Mouse (Mus musculus) liver (tissue): ENCODE measurements around the gene Csf2.
"Not testable (repeated sequence)": the region's sequence is repeated elsewhere in the genome, so short reads cannot be mapped to it uniquely, and the experiment has no call there.

Experiments
- DNase-seq: peaks from one replicate; pipeline ENCODE4 v3.0.0-alpha.2; 2020; ENCODE audit warnings: mixed read lengths

Csf2 gene

DNA sequence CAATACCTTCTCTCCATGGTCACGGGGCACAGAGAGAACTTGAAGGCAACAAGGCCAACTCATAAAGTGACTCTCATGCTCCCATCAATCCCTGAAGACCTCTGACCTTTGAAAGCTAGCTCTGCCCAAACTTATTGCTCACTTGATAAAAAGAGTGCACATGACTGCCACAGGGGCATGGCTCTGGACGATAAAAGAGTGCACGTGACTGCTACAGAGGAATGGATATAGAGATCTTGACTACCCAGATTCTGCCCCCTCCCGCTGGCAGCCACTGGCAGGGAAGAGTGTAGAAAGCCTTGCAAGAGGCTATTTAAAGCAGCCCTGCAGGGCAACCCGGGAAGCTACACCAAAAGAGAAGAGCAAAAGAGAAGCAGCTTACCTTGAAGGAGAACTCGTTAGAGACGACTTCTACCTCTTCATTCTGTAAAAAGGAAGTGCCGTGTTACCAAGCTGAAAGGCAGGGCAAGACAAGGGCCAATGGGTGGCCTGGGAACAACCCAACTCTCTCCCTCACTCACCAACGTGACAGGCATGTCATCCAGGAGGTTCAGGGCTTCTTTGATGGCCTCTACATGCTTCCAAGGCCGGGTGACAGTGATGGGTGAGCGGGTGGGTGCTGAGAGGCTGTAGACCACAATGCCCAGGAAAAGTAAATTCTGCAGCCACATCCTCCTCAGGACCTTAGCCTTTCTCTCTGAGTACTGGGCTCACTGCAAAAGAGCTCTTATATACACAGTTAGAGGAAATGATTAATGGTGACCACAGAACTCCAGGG is at the start of gene Csf2:
Gene Csf2, minus strand, starts transcription at position 728 of the 778 bp plus-strand sequence.
- peak; percentile 24 for DNase-seq

DNA sequence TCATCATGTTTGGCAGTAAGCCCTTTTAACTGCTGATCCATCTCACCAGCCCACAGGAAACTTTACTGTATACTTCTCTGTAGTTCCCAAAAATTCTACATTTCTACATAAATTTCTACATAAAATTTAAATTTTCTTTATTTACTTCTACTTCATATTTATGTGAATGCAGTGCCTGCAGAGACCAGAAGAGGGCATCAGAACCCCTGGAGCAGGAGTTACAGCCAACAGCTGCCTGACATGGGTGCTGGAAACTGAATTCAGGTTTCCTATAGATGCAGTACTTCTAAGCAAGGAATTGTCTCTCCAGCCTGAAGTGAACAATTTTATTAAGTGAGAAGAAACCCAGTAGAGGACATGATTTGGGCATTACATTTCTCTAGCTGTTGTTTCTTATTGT is 49.3 kb upstream of the Csf2 start:
- DNase-seq = no peak

DNA sequence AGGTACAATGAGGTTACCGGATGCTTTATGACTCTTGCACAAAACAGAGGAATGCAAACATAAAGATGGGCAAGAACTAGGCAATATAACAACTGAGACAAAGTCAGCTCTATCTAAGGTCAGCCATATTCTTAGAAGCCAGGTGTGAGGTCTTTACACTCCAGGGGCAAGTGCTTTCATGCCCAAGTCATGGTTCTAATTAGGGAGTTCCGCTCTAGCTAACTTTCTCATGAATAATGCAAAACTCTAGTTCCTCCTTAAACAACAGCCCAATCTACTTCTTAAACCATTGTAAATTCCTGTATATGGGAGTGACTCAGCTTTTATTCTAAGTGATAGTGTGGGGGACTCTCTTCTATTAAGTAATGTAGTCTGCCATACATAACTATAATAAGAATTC is 48.0 kb upstream of the Csf2 start:
- DNase-seq = not testable (repeated sequence)

DNA sequence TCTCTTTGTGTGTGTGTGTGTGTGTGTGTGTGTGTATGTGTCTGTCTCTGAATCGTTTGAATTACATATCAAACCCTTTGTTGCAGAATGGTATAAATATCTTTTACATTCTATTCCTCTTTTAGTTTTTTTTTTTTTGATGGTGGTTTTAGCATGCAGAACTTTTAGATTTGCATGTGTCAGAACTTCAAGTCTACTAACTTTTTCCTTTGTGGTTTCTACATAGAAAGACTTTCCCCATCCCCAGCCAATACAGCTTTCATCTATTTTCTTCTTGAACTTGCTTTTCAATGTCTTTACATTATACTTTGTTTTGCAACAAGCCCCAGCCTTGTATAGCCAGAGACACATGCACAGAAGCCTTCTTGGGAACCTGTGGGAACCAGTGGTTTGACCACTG is 47.3 kb upstream of the Csf2 start:
- no peak for DNase-seq

DNA sequence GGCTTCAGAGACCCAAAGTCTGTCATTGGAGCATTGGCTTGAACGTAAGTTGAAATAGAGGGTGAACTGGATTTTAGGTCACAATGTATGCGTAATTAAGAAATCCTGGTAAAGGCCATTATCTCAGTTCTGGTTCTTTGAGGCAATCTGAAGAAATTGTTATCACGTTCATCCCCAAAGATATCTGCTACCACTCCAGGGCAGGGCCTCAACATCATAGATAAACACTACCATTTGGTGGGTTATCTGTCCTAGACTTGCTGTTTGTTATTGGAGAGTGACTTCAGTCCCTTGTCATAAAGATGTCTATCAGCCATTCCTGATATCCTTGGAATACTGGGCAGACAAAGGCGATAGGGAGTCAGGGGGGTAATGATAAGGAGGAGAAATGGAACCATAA is 46.5 kb upstream of the Csf2 start:
- DNase-seq = no peak

DNA sequence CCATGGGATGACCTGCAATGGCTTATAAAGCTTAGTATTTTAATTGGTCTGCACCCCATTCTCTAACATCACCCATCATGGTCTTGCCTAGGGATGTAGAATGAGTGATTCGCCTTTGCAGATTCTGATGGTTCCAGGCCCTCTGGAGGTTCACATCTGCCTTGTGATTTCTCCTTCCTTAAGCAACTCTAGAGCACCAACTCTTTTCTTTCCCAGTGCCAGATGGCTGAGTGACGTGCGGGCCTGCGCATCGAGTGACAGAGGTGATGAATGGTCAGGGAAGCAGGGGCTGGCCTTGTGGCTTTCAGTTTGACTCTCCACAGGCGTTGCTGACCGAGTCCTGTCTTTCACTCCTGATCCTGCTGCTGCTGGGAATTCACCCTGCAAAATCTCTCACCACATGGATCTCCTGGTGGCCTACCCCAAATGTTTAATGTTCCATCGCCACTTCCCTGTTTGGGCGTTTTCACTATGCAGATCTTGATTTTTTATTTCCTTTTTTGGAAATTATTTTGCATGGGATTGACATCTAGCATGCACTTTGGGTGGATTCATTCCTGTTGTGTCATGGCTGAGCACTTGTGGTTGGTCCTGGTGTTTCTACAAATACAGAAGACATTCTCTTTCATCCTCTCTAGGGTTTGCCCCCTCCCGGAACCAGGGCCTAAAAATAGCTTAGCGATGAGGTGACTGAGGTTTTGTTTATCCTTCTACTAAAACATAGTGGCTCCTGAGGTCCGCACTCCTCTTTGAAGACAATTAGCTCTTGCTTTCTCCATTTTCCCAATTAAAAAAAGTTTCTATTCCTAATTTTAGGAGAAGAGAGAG is 44.7 kb upstream of the Csf2 start:
- no peak for DNase-seq

DNA sequence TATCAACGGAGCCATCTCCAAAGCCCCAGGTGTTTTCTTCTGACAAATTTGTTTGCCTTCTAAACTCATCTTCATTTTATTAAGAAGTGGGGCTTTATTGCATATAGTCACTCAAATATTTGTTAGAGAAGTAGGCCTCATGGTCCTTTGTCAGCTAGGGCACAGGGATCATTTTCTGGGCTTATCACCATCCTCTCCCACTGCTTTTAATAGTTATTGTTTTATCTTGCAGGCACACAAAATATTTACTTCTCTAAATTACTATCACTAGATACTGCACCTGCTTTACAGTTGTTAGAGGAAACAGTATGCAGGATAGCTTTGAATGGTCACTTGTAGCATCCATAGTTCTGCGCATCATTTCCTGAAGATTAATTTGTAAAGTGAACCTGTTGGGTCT is 42.7 kb upstream of the Csf2 start:
- DNase-seq = no peak

DNA sequence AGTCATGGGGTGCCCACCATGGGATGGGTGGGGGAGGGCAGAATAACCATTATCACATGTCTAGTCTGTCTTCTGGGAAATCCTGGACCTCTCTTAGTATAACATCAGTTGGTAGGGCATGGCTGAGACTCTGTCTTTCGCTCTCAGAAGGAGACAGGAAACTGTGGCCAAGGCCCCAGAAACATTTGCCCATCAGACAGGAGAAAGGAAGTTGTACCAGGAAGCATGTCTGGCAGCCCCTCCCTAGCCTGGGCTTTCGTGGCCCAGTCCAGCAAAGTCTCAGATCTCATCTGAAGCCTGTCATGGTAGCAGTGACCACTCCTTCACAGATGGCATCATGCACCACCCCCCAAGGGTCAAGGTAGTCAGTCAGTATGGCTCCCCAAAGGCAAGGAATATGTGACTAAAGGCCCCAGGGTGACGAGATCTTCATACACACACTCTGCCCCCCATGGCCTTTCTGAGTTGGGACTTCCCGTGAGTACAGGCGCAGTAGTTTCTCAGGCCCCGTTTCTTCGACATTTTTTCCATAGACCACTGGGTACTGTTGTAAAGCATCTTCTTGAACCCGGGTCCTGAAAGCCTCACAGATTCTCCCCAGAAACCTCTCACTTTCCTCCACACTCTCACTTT is 38.5 kb upstream of the Csf2 start:
- DNase-seq = no peak

DNA sequence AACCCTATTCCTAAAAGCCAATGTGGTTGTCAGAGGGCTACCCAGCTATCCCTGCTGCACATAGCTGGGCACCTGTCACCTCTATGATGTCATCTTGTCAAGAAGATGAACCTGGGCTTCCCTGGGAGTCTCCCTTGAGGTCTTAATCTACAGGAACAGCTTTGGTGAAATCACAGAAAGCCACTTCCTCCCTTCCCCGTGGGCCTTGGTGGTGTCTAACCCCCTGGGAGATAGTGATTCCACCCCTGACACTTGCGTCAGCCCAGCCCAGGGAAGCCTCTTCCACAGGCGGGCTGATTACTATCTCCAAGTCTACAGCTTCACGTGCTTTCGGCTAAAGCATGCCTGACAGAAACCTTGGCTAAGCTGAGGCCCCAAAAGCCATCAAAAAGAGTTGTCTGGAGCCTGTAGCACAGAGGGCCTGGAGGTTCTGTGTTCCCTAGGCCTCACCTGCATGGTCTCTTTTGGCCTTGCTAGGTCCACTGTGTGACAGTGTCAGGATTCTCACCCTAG is 22.0 kb upstream of the Csf2 start:
- no peak for DNase-seq

DNA sequence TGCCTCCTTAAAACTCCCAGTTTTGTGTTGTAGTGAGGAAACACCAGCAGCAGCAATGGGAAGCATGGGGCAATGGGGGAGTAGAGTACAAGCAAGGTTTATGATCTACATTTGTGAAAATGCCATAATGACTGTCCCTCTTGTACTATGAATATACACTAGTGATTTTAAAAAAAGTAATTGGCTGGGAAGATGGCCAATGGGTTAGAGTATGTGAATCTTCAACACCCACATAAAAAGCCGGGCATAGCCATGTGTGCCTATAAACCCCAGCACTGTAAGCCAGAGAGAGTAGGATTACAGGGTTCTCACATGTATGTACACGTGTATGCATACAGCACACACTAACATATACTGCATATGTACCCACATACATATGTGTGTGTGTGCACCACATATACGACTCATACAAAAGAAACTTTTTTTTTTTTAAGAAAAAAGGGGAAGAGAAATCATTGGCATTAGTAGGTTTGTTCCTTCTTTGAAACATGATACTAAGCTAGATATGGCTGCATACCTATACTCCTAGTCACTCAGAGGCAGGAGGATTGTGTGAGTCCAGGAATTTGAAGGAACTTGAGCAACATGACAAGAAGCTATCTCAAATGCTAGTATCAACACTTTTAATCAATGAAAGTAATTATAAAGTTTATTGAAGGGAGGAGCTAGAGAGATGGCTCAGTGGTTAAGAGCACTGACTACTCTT is 19.9 kb upstream of the Csf2 start:
- DNase-seq = no peak

DNA sequence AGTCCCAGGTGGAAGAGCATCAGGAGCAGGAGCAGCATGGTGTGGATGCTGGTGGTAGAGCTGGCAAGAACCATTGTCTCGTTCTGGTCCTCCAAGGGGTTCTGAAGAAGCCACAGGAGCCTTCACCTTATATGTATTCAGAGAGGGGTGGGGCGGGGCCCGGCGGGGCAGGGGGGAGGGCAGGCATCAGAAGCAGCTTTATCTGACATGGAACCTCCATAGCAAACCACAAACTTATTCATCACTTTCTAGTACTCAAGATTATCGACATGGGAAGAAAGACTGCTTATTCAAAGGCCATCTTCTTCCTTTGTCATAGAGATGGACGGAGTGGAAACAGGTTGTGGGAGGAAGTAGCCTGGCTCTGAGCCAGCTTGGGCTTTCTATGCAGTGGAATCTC is 17.7 kb upstream of the Csf2 start, which contains the start of gene Il3:
Gene Il3, minus strand, starts transcription at position 101 of the 400 bp plus-strand sequence.
- DNase-seq = no peak

DNA sequence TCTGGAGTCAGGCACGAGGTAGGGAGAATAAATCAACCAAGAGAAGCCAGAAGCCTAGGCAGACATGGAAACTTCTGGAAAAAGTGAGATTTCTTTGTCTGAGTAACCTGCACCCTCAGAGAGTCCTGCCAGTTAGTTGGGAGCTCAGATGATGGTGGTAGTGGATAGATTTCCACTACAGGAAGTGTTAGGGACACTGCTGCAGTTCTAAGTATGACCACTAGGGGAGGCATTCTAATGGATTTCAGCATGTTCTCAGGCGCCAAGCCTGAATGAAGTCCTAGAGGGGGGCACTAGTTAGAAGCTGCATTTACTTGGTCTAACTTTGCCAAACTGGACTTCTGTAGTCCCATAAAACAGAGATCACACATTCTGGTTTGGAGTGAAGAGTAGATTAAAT is 15.1 kb upstream of the Csf2 start:
- peak; percentile 40 for DNase-seq

DNA sequence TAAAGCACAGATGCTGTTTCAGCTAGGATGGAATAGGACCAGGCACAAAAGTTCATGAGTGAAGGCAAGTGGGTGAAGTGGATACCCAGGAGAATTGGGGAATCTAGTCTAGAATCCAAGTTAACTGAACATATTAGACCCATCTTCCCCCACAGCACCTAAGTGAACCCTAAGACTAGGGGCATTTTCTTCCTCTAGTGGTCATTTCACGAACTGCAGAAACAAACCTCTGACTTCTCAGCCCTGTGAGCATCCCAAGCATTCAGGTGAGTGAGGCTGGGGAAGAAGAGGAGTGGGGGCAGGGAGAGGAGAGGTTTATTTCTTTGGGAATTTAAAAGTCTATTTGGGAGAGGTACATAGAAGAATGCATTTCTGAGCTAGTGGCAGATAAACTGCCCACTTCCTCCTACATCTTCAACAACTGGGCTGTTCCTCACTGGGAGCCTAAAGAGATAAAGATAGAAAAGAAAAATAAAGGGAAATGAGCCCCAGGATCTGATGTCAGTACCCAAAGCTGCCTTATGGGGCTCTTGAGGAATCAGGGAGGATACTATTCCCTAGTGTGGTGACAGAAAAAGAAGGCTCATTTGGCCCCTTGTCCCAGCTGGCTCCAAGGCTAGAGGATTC is 14.1 kb upstream of the Csf2 start:
- DNase-seq = no peak

DNA sequence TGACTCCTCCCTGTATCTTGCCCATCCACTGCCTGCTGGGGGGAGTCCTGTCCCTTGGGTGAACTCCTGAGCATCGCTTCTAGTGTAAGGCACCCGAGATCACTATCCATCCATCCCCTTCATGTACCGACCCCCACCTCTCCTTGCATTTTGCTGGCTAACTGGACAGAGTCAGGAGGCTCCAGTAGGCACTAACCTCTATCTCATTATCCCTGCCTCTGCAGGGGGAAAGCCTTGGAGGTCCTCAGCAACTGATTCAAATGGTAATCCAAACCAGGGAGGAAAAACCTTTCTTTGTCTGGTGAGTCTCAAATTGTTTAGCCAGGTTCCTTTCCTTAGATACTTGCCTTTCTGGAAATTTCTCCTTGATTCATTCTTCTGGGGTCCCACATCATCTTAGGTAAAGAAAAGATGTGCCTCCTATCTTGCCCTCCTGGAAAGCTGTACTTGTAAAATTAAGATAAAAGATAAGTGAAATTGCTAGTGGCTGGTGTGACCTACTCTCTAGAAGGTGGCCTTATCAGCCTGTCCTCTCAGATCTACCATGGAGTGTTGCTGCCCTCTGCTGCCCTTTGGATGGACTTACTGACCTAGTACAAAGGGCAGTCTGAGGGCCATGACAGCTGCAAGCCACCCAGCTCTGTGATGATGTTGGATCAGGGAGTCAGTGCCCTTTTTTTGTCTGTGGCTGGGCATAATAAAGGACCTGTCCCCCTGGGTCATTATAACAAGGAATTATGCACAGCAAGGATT is 7.3 kb upstream of the Csf2 start:
- peak; percentile 64 for DNase-seq

DNA sequence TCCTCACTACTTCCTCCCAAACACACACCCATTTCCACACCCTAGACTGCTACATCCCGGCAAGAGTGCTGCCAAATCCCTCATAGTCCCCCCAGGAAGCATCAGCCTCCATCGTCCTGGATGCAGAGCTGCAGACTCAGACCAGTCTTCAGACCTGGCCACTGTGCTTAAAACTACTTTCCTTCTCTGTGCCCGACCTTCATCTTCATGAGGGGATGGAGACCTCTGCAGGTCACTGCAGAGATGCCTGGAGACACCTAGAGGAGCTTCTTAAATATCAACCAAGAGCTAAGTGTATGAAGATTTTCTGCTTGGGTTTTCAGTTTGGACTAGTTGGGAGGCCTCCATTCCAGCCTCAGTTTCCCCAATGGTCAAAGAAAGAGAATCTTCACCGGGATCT is 4.6 kb upstream of the Csf2 start:
- no peak for DNase-seq

DNA sequence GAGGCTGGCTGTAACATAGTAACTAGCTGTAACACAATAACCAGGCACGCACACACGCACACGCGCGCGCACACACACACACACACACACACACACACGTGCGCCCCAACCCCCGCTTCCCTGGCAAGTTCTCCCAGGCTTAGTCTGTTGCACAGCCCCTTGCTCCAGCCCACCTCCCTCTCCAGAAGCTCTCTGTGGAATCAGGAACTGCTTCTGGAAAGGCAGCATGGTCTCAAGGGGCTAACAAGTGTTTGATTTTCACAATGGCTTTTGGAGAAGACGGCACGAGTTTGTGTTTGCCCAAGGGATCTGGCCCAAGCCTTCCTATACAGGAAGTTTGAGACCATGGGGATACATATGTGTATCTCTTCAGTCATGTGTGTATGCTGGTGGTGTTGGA is 1.1 kb upstream of the Csf2 start:
- no peak for DNase-seq

DNA sequence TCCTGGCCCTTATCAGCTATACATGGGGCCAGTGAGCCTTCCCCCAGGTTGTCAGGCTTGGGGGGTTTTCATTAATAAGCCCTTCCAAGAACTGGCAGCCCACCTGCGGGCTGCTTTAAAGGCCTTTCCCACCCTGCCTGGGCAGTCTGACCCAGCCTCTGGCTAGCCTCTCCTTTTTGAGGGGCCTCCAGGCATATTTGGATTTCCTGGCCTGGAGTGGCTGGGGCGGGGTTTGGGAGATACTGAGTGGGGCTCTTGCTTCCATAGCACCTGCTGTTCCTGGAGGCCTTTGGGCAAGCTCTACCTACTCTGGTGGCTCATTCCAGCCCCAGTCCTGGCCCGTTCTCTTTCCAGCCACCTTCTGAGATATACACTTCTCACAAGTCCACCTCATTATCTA is 281 bp upstream of the Csf2 start:
- DNase-seq = no peak

DNA sequence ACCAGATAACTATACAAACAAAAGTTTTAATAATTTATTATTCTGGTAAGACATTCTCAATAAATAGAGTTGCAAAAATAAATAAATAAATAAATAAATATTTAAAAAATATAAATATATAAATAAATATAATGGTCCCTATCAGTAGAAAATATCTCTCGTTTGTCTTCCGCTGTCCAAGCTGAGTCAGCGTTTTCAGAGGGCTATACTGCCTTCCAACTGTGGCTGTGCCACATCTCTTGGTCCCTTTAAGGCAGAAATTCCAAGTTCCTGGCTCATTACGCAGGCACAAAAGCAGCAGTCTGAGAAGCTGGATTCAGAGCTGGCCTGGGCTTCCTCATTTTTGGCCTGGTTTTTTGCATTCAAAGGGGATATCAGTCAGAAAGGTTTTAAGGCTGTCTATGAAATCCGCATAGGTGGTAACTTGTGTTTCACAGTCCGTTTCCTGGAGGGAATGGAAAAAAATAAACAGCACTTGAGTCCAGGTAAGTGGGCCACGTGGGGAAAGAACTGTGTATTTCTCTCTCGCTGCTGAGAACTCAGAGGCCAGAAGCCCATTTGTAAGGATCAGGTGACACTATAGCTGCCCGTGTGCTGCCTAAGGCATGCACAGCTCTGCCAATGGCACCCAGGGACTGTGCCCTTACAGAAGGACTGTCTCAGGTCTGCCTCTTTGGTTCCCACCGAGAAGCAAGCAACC is 2.1 kb downstream of the Csf2 start:
- no peak for DNase-seq

DNA sequence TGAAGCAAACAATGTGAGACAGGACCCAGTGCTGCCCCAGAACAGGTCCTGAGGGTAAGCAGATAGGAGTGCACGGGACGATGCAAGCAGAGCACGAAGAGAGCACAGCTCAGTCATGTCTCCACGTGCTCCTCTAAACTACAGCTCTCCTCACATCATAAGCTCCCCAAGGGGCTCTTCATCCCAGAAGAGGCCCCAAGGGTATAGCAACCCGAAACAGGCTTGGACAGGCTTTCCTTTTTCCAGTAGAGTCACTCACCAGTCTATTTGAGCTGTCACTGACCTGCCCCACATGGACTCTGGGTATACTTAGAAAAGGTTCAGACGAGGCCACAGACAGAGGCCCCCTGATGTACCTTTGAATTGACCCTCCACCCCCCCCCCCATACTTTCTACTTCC is 5.0 kb downstream of the Csf2 start:
- no peak for DNase-seq

DNA sequence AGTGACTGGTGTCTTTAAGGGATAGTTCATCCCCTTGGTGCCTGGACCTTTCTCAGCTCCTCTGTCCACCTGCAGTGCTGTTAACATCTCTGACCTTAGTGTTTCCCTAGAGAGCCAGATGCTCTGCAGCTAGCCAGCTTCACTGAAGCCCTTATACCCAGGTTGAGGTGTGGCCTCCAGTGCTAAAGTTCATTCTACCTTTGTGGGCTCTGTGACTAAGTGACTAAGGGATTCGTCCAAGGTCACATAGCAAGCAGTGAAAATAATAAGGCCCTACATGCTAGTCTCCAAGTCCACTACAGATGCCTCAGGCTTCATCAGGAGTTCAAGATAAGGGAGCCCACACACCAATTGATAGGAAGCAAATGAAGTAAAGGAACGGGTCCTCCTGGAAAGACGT is 7.0 kb downstream of the Csf2 start:
- no peak for DNase-seq

DNA sequence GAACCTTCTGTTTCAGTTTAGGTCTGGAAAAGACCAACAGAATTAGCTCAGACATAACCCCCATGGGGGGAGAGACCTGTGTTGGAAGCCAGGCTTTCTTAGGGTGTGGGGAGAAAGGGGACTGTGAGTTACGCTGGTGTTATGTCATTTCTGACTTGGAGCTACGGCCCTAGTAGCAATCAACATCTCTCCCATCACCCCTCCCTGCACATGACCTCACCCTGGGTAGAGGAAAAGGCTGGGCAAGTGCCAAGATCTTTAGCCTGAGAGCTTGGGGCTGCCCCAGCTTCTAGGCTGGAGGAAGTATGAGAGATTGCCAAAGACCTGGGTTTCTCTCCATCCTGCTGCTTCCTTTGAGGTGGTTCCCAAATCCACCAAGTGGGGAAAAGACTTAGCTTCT is 12.5 kb downstream of the Csf2 start:
- DNase-seq = no peak
